Mouse (Mus musculus): ENCODE results near the gene Slc45a3. TPM values are rescaled to one million over a fixed set of nuclear protein-coding genes. Genes with fewer than 3 reads are reported as not detected.

The Slc45a3 gene
- polyA plus RNA-seq, 1 experiment from 2014 or later = 2.6 TPM

DNA sequence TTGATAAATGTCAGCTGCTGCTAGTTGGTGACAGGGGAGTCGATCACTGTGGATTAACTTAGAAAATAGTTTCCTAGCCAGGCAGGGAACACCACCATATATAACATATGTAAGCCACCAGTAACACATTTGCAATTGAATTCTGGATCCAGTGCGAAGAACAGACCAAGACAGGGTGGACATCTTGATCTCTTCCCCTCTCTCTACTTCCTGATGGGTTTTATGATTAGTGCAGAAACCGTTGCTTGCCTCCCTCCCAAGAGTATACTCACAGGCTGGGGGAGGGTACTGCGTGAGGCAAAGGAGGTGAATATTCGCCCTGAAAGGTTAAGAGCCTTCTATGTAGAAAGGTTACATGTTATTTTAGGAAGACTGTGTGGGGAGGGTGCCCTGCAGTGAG, 3.1 kb downstream of the Slc45a3 start:
- H3K9me3 ChIP-seq (replicated peaks) = no peaks in the 10 kb centered on the region
- H3K27ac ChIP-seq (replicated peaks) = no peak overlapping the region
- H3K4me1 ChIP-seq (replicated peaks) = peaks cover 39% of the 10 kb centered on the region
- WGBS (ENCODE audit: insufficient replicate concordance) = 17% methylated on average over 5 of the region's 5 CpGs
- no peak overlapping the region for H3K4me2 ChIP-seq
- no peak overlapping the region for H3K9ac ChIP-seq
- no peak overlapping the region for H3K4me3 ChIP-seq (replicated peaks)
- no peaks in the 10 kb centered on the region for H3K36me3 ChIP-seq (replicated peaks)
- ATAC-seq (ENCODE audit: insufficient read depth) = no peak
- peaks cover 55% of the 10 kb centered on the region for H3K27me3 ChIP-seq

DNA sequence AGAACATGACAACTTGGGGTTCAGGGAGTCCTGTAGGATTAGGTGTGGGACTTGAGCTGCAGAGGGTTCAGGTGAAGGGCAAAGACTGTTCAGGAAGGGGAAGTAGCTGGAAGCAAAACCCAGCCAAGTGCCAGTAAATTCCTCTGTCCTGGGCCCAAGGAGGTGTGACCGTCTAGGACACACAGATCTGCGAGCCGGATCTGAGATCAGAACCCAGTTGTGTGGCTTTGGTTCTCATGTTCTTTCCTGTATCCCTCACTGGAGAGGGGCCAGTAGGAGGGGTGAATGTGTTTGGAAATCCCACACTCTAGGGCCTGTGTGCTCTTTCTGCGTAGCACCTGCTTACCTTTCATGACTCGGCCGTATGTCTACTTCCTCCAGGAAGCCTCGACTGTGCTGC, 4.6 kb downstream of the Slc45a3 start:
- Histone ChIP-seq H3K27ac (replicated peaks) (no peak overlapping the region), H3K27me3 (peaks cover 39% of the 10 kb centered on the region), H3K9ac (no peak overlapping the region), H3K36me3 (replicated peaks) (no peaks in the 10 kb centered on the region), H3K9me3 (replicated peaks) (no peaks in the 10 kb centered on the region), H3K4me3 (replicated peaks) (no peak overlapping the region), H3K4me2 (no peak overlapping the region), H3K4me1 (replicated peaks) (peaks cover 46% of the 10 kb centered on the region)
- no peak for ATAC-seq (ENCODE audit: insufficient read depth)
- WGBS (ENCODE audit: insufficient replicate concordance) = 41% methylated on average over 7 of the region's 7 CpGs

DNA sequence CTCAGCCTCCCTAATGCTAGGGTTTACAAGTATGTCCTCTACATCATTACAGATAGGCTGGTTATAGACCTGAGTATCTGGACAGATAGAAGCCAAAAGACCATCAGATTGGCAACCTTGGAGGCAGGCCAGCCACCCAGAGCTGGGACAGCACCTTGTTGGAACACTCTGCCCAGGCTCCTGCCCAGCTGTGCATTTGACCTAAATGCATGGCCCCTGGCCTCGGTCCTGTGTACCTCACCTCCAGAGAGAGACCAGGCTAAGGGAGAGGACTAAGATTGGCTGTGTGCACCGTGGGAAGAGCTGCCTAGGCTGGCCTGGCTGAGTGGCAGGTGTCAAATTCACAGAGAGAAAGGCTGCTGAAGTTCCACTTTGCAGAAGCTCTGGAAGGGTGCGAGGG, 5.8 kb downstream of the Slc45a3 start:
- no peak for ATAC-seq (ENCODE audit: insufficient read depth)
- Histone ChIP-seq H3K36me3 (replicated peaks) (no peaks in the 10 kb centered on the region), H3K27ac (replicated peaks) (no peak overlapping the region), H3K27me3 (peaks cover 27% of the 10 kb centered on the region), H3K9me3 (replicated peaks) (no peaks in the 10 kb centered on the region), H3K9ac (no peak overlapping the region), H3K4me3 (replicated peaks) (no peak overlapping the region), H3K4me2 (no peak overlapping the region), H3K4me1 (replicated peaks) (peaks cover 43% of the 10 kb centered on the region)
- 53% methylated on average over 3 of the region's 3 CpGs for WGBS (ENCODE audit: insufficient replicate concordance)

DNA sequence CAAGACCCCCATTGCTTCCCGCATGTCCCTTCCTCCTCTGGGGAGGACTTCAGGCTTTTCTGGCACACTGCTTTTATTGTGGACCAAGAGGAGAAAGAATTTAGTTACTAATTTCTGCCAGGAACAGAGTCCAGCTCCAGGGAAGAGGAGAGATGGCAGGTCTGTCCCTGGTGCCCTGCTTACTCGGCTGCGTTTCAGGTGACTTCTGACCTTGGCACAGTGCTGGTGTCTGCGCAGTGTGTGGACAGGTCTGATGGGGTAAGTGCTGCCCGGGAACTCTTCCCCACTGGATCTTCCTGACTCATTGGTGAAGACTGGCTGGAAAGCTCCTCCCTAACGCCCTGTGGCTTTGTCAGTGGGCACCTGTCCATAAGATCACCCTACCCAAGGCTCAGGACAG, 6.2 kb downstream of the Slc45a3 start:
- H3K36me3 ChIP-seq (replicated peaks) = no peaks in the 10 kb centered on the region
- H3K4me2 ChIP-seq = no peak overlapping the region
- peaks cover 23% of the 10 kb centered on the region for H3K27me3 ChIP-seq
- H3K9me3 ChIP-seq (replicated peaks) = no peaks in the 10 kb centered on the region
- peaks cover 39% of the 10 kb centered on the region for H3K4me1 ChIP-seq (replicated peaks)
- no peak overlapping the region for H3K9ac ChIP-seq
- no peak overlapping the region for H3K27ac ChIP-seq (replicated peaks)
- H3K4me3 ChIP-seq (replicated peaks) = no peak overlapping the region
- 68% methylated on average over 6 of the region's 6 CpGs for WGBS (ENCODE audit: insufficient replicate concordance)
- ATAC-seq (ENCODE audit: insufficient read depth) = no peak

DNA sequence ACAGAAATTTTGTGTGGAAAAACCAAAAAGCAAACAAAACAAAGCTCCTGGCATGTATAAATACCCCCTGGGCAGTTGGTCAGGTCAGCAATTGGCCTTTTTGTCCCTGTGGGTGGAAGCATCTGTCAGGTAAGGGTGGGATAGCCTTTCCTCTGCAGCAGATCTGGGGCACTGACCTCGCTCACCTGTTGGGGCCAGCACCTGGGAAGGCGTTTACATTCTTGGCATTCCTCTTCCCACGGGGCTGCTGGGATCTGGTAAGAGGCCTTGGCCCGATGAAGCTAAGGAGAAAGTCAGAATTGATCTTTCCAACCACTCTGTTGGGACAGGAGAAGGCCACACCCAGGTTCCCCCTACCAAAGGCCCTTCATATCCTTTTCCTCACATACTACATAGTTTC, 7.1 kb downstream of the Slc45a3 start:
- H3K4me3 ChIP-seq (replicated peaks) = no peak overlapping the region
- no peak overlapping the region for H3K27ac ChIP-seq (replicated peaks)
- H3K27me3 ChIP-seq = peaks cover 15% of the 10 kb centered on the region
- ATAC-seq (ENCODE audit: insufficient read depth) = no peak
- no peaks in the 10 kb centered on the region for H3K9me3 ChIP-seq (replicated peaks)
- H3K36me3 ChIP-seq (replicated peaks) = no peaks in the 10 kb centered on the region
- 47% methylated on average over 4 of the region's 4 CpGs for WGBS (ENCODE audit: insufficient replicate concordance)
- no peak overlapping the region for H3K4me2 ChIP-seq
- no peak overlapping the region for H3K9ac ChIP-seq
- H3K4me1 ChIP-seq (replicated peaks) = peaks cover 31% of the 10 kb centered on the region

DNA sequence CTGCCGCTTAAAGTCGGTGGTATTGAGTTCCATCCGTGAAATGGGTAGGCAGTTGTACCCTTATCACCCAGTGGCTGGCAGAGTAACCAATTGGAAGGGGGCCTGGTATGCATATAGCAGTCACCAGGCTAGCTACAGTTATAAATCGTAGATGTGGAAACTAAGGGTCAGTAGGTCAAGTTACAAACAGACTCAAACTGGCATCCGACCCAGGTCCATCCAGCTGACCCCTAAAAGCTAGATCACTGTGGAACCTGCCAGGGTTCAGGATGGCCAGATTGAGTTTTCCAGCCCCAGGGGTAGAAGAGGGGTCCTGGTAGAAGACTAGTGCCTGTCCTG, 7.5 kb downstream of the Slc45a3 start:
- no peaks in the 10 kb centered on the region for H3K9me3 ChIP-seq (replicated peaks)
- 0 out of 2 replicates have a peak, but pooled peaks have one; percentile 19 for ATAC-seq (ENCODE audit: insufficient read depth)
- no peaks in the 10 kb centered on the region for H3K36me3 ChIP-seq (replicated peaks)
- H3K9ac ChIP-seq = no peak overlapping the region
- WGBS (ENCODE audit: insufficient replicate concordance) = 43% methylated on average over 5 of the region's 5 CpGs
- peaks cover 31% of the 10 kb centered on the region for H3K4me1 ChIP-seq (replicated peaks)
- peaks cover 12% of the 10 kb centered on the region; the same call in 1 of the 2 replicates for H3K27me3 ChIP-seq
- no peak overlapping the region for H3K4me3 ChIP-seq (replicated peaks)
- H3K4me2 ChIP-seq = peak overlapping the region; percentile 33; the same call in 1 of the 2 replicates
- H3K27ac ChIP-seq (replicated peaks) = no peak overlapping the region

DNA sequence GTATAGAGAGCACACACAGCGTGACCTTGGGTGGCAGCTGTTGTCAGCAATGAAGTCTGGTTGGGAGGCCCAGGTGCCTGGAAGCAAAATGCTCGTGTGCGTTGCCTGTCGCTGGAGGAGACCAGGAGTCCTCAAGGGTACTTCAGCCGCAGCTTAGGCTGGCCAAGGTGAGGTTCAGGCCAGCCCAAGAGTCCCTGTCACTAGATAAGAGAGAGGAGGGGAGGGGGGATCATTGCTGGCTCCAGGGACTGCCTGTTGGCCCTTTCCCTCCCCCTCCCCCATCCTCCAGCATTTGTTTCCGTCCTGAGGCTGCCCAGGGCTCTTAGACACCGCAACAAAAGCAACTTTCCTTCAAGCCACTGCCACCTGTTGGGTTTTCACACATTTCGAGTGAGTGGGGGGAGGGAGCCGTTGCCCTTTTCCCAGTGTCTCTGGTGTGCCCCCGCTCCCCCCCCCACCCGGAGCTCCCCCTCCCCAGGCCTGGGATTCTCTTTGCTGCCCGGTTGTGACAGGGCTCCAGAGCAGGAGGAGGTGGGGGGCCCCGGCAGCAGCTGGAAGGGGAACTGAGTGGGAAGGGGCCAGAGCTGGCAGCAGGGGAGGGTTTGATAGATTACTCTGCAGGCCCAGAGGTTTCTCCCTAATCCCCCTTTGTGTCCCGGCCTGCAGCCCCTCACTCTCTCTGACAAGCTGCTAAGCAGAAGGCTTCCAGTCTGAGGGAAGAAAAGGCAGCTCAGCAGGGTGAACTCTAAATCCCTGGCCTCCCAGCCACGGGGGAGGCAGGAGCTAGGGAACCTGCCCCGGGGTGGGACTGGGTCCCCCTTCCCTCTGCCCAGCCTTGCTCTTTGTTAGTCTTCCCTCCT, 8.1 kb downstream of the Slc45a3 start:
- no peak overlapping the region for H3K4me3 ChIP-seq (replicated peaks)
- 0 out of 2 replicates have a peak, but pooled peaks have one; percentile 7 for ATAC-seq (ENCODE audit: insufficient read depth)
- H3K9me3 ChIP-seq (replicated peaks) = no peaks in the 10 kb centered on the region
- H3K27ac ChIP-seq (replicated peaks) = no peak overlapping the region
- WGBS (ENCODE audit: insufficient replicate concordance) = 16% methylated on average over 16 of the region's 16 CpGs
- H3K4me2 ChIP-seq = peak overlapping the region; percentile 33
- H3K9ac ChIP-seq = no peak overlapping the region
- peaks cover 31% of the 10 kb centered on the region for H3K4me1 ChIP-seq (replicated peaks)
- no peaks in the 10 kb centered on the region for H3K36me3 ChIP-seq (replicated peaks)
- H3K27me3 ChIP-seq = peaks cover 6% of the 10 kb centered on the region; the same call in 1 of the 2 replicates

DNA sequence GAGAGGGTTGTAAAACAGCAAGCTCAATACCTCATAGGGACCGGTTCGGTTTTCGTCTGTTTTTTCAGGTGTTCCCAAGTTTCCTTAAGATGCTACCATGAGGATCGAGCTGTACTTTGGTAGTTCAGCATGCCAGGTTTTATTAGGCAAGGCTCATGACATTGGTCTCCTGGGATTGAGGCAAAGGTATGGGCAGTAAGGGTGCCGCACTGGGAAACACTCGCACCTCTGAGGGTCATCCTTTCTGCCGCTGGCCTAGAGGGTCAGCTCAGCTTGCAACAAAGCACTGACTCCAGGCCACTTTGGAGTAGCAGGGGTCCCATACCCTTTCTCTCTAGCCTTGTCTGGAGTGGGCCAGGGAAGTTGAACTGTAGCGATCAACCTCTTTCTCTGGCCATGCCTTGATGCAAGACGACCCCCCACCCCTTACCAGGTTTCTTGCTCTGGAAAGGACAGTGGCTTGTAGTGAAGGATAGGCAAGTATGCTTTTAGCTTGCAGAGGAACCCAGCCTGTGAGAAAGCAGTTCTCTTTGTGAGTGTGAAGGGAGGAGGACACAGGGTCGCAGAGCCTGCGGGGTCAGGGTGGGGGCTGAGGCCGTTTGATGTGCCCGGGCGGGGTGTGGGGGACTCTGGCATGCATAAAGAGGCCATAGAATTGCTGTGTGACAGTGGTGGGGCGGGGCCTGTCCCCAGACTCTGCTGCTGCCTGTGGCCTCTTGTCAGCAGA, 9.2 kb downstream of the Slc45a3 start:
- H3K4me3 ChIP-seq (replicated peaks) = no peak overlapping the region
- peak overlapping the region; percentile 25; the same call in 1 of the 2 replicates for H3K4me2 ChIP-seq
- no peaks in the 10 kb centered on the region; the same call in 1 of the 2 replicates for H3K27me3 ChIP-seq
- 43% methylated on average over 15 of the region's 15 CpGs for WGBS (ENCODE audit: insufficient replicate concordance)
- no peaks in the 10 kb centered on the region for H3K9me3 ChIP-seq (replicated peaks)
- no peak overlapping the region for H3K9ac ChIP-seq
- peak overlapping the region; percentile 65 for H3K27ac ChIP-seq (replicated peaks)
- peaks cover 31% of the 10 kb centered on the region for H3K4me1 ChIP-seq (replicated peaks)
- 0 out of 2 replicates have a peak, but pooled peaks have one; percentile 14 for ATAC-seq (ENCODE audit: insufficient read depth)
- H3K36me3 ChIP-seq (replicated peaks) = no peaks in the 10 kb centered on the region

DNA sequence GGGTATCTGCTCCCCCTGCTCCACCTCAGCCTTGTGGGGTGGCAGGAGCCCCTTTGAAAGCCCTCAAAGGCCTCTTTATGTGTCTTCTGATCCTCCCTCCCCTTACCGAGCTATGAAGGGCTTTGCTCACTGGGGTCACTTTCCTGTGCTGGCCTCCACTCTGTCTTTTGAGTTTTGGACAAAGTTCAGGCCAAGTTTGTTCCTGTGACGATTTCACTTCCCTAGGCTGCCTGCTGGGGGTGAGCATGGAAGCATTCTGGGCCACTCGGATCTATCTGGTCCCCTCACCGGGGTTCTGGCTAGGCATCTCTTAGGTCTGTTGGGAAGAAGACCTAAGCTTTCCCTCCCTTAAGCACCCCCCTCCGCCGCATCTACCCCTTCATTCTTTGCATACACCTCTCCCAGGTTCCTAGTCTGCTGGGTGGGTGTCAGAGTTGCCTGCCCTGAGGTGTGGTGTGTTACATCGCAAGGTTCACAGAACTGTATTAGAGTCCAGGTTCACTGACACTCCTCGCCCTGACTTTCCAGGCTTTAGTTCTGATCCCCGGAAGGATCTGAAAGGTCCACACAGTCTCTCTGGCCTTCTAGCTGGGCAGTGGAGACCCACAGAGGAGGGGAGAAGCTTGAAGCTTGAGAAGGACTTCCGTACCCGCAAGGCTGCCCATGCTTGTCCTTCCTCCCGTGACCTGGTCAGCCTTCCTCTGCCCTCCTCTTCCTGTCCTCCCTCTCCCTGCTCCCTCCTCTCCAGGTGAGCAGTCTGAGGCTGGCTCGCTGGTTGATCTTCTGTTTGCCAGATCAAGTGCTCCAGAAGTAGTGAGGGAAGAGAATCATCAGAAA, 9.9 kb downstream of the Slc45a3 start:
- Histone ChIP-seq H3K36me3 (replicated peaks) (no peaks in the 10 kb centered on the region), H3K4me2 (peak overlapping the region; percentile 25), H3K4me3 (replicated peaks) (no peak overlapping the region), H3K27ac (replicated peaks) (peak overlapping the region; percentile 65), H3K27me3 (no peaks in the 10 kb centered on the region), H3K4me1 (replicated peaks) (peaks cover 31% of the 10 kb centered on the region), H3K9me3 (replicated peaks) (no peaks in the 10 kb centered on the region), H3K9ac (no peak overlapping the region)
- ATAC-seq (ENCODE audit: insufficient read depth) = peak; percentile 43; the same call in 1 of the 2 replicates
- WGBS (ENCODE audit: insufficient replicate concordance) = 41% methylated on average over 13 of the region's 13 CpGs

DNA sequence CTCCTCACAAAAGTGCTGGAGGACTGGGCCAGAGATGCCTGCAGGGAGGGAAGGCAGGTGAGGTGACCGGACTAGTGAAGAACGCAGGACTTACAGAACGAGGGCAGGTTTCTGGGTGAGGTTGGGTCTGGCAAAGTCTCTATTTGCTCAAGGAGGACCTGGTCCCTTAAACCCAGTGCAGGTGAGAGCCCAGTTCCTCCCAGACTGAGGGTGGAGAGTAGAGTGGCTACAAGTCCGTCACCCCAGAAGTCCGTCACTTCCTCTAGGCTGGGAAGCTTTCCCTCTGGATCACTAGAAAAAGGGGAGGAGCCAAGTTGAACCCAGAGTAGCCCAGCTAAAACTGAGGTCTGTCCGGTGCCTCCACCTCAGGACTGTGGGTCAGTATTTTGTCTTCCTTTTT, 11.2 kb downstream of the Slc45a3 start:
- Histone ChIP-seq H3K4me3 (replicated peaks) (no peak overlapping the region), H3K27ac (replicated peaks) (no peak overlapping the region), H3K4me1 (replicated peaks) (peaks cover 25% of the 10 kb centered on the region), H3K27me3 (no peaks in the 10 kb centered on the region), H3K4me2 (no peak overlapping the region), H3K9me3 (replicated peaks) (no peaks in the 10 kb centered on the region), H3K36me3 (replicated peaks) (no peaks in the 10 kb centered on the region), H3K9ac (no peak overlapping the region)
- 63% methylated on average over 6 of the region's 6 CpGs for WGBS (ENCODE audit: insufficient replicate concordance)
- ATAC-seq (ENCODE audit: insufficient read depth) = no peak

DNA sequence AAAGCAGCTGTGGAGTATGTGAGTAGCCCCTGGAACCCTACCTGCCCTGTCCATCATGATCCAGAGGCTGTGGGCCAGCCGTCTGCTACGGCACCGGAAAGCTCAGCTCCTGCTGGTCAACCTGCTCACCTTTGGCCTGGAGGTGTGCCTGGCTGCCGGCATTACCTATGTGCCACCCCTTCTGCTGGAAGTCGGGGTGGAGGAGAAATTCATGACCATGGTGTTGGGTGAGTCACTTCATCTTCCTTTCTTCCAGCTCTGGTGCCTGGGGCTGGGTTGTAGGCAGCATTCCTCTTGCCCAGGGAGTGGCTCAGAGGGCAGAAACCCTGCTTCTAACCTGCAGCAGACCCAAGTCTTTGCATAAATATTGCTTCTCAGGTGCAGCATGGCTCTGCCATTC, 14.1 kb downstream of the Slc45a3 start:
- Histone ChIP-seq H3K27me3 (no peaks in the 10 kb centered on the region), H3K27ac (replicated peaks) (no peak overlapping the region), H3K9me3 (replicated peaks) (no peaks in the 10 kb centered on the region), H3K4me1 (replicated peaks) (peaks cover 9% of the 10 kb centered on the region), H3K9ac (no peak overlapping the region), H3K4me2 (no peak overlapping the region), H3K36me3 (replicated peaks) (no peaks in the 10 kb centered on the region), H3K4me3 (replicated peaks) (no peak overlapping the region)
- 80% methylated on average over 5 of the region's 5 CpGs for WGBS (ENCODE audit: insufficient replicate concordance)
- ATAC-seq (ENCODE audit: insufficient read depth) = no peak
